Mouse (Mus musculus): ENCODE data around the gene Rab1b.

The Rab1b gene

GRCm38 (mm10) chr19:5051031-5051430 lies 55.8 kb downstream of the Rab1b start:
- DNase-seq (ENCODE audit: inconsistent ontology term) = peak; percentile 46

DNA sequence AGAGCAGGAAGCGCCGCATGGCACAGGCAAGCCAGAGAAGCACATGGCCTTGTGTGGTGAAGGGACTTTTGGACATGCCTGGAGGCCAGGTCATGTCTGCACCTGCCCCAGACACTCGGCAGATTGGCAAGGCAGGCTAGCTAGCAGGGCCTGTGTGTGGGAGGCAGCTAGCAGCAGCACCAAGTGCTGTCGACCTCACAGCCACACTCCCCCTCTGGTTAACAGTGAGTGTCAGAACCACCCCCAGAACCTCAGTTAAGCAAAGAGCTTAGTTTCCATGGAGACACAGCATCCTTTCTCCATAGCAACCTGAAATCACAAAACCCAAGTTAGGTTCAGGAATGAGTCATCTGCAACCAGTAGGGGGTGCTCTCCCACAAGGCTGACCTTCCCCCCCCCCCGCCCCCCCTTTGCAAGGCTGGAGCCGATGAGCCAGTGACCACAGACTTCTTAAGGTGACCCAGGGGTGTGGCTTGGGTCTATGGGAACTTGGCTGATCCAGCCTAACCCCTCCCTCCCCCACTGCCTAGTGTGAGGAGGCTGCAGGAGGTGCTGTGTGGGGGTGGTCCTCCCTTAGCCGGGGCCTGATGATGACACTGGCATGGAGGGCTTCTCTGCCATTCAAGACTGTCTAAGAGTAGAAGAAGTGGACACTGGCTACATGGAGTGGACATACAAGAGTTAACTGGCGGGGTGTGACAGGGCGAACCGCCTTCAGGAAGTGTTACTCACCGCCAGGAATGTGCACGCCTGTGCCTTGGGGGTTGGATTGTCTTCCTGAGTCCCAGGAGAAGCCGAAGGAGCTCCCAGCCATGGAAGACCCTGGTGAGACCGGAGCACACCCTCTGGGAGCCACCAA lies 56.6 kb downstream of the Rab1b start, which contains the start of gene Rin1:
Gene Rin1, plus strand, starts transcription at position 435 of the 859 bp plus-strand sequence.
- DNase-seq (ENCODE audit: inconsistent ontology term) = peak; percentile 86

GRCm38 (mm10) chr19:5049325-5049724 lies 57.5 kb downstream of the Rab1b start:
- DNase-seq (ENCODE audit: inconsistent ontology term) = no peak
